Mouse (Mus musculus) stomach, embryonic 16.5 days (tissue): ENCODE measurements around the gene Fez1. TPM values are rescaled to one million over a fixed set of nuclear protein-coding genes. Genes with fewer than 3 reads are reported as not detected.

ENCODE experiments used
- ATAC-seq: fragments of 200-750 bp; cut with Nextera tagmentation; 2 replicates; pipeline ENCODE4 v1.8.0; 2017; ENCODE audit warnings: moderate number of reproducible peaks, moderate TSS enrichment; ENCODE audit not compliant: insufficient read depth, low FRiP score
- H3K27ac ChIP-seq: fragments of 300-500 bp; sonication (generic); 2 replicates; pipeline ENCODE4 v1.5.1; 2014; ENCODE audit warnings: low read length
- H3K27me3 ChIP-seq: fragments of 300-500 bp; sonication (generic); 2 replicates; pipeline ENCODE4 v1.6.1; 2014; ENCODE audit warnings: low read length, control low read depth, mixed read lengths; ENCODE audit not compliant: control insufficient read depth, insufficient read depth
- H3K36me3 ChIP-seq: fragments of 300-500 bp; sonication (generic); 2 replicates; pipeline ENCODE4 v1.6.1; 2014; ENCODE audit warnings: low read length; ENCODE audit not compliant: control insufficient read depth, insufficient read depth
- H3K4me1 ChIP-seq: fragments of 300-500 bp; sonication (generic); 2 replicates; pipeline ENCODE4 v1.6.1; 2014; ENCODE audit warnings: low read length, control low read depth, mixed read lengths; ENCODE audit not compliant: control insufficient read depth, insufficient read depth
- H3K4me2 ChIP-seq: fragments of 300-500 bp; sonication (generic); 2 replicates; pipeline ENCODE4 v1.6.1; 2014; ENCODE audit warnings: low read depth, low read length, mixed read lengths
- H3K4me3 ChIP-seq: fragments of 300-500 bp; sonication (generic); replicated peaks from 2 replicates; pipeline ENCODE4 v1.5.1; 2014; ENCODE audit warnings: mild to moderate bottlenecking, low read length
- H3K9ac ChIP-seq: fragments of 300-500 bp; sonication (generic); 2 replicates; pipeline ENCODE4 v1.6.1; 2014; ENCODE audit warnings: low read length
- H3K9me3 ChIP-seq: fragments of 300-500 bp; sonication (generic); replicated peaks from 2 replicates; pipeline ENCODE4 v1.6.1; 2016; ENCODE audit warnings: low read length, control low read depth; ENCODE audit not compliant: control insufficient read depth
- whole genome bisulfite sequencing: fragments of 180-500 bp; shearing (Covaris S2); extraction: QIAGEN DNeasy Blood & Tissue Kit; methylation state at CpG from one replicate; pipeline ENCODE4 v1.1.7; 2014; 5-methylcytosine and 5-hydroxymethylcytosine counted together
- polyA plus RNA-seq: library from polyadenylated mRNA; unstranded; fragments of >200 nt; fragmentation: Nextera tagmentation; extraction: Ambion mirVana; gene quantifications from 2 replicates; pipeline ENCODE4 v1.2.1, GENCODE M21; 2015

Fez1 gene
- polyA plus RNA-seq, 1 experiment from 2014 or later = 14.4 TPM

DNA sequence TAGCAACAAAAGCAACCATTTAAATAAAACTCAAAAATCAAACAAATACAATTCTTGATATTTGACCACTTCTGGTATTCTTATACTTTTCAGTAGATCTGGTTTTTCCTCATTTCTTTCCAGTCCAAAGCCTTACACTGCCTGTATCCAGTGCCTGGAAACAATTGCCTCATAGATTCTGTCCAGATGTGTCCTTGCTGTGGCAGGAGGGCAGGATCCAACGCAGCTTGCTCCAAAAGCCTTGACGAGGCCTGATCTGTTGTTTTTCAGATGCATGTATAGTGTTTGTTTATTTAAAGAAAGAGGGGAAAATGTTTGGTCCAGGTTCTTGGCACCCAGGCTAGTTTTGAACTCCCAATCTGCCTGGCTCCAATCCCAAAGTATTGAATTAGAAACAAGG lies 34.7 kb downstream of the Fez1 start:
- no peaks in the 10 kb centered on the region for H3K4me1 ChIP-seq

DNA sequence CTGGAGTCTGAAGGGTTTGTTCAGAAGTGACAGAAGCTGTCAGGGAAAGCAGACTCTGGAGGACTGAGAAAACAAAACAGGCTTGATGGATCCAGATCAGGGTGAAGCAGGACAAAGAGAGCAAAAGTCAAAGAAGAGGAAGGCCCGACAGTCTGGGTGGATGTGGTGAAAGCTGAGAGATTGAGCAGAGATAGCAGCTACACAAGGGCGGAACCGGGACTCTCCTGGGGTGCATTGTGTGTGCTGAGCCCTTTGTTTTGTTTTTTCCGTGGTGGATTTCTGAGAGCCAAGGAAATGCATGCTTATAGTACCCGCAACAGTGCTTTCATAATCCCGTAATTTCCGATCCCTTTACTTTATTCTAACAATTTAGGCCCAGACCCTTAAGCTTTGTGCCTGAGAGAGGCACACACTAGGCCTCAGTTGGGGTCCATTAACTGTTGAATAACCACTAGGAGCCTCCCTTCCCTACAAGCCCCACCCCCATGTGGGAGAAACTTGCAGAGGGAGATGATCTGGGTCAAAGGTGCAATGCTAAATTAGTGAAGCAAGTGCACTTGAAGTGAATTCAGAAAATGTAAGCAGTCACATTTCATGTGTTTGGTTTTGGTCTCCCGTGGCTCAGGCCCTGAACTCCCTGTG lies 35.9 kb downstream of the Fez1 start:
- H3K27ac ChIP-seq = no peak overlapping the region
- no peaks in the 10 kb centered on the region for H3K4me1 ChIP-seq
- no peak for ATAC-seq
- H3K27me3 ChIP-seq = no peaks in the 10 kb centered on the region
- H3K9me3 ChIP-seq = no peaks in the 10 kb centered on the region
- H3K4me3 ChIP-seq = no peak overlapping the region
- no peak overlapping the region for H3K9ac ChIP-seq
- WGBS = 40% methylated on average over 8 of the region's 8 CpGs
- no peak overlapping the region for H3K4me2 ChIP-seq
- no peaks in the 10 kb centered on the region for H3K36me3 ChIP-seq

More for the DNA sequence above, 34.7 kb downstream of the Fez1 start:
- Histone ChIP-seq H3K27me3 (no peaks in the 10 kb centered on the region), H3K27ac (no peak overlapping the region), H3K9me3 (no peaks in the 10 kb centered on the region), H3K4me3 (no peak overlapping the region), H3K4me2 (no peak overlapping the region), H3K9ac (no peak overlapping the region), H3K36me3 (no peaks in the 10 kb centered on the region)
- WGBS = 43% methylated on average over 2 of the region's 2 CpGs
- ATAC-seq = no peak

DNA sequence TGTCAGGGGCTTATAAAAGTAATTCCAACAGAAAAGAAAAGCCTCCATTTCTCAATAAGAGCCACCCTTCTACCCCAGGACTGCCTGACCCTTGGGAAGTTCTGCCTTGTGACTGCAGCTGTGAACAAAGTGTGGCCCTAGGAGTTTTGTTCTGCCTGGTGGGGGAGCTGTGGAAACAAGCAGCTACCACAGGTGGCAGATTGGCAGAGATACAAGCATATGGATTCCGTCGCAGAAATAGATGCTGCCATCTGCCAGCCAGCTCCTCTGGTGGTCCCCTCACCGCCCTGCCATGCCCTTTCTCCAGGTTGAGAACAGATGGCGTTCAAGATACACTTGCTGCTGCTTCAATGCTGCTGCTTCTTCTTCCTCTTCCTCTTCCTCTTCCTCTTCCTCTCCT lies 37.0 kb downstream of the Fez1 start:
- H3K4me2 ChIP-seq = no peak overlapping the region
- no peaks in the 10 kb centered on the region for H3K4me1 ChIP-seq
- no peaks in the 10 kb centered on the region for H3K9me3 ChIP-seq
- ATAC-seq = no peak
- H3K36me3 ChIP-seq = no peaks in the 10 kb centered on the region
- WGBS = 31% methylated on average over 4 of the region's 4 CpGs
- no peak overlapping the region for H3K4me3 ChIP-seq
- H3K27ac ChIP-seq = no peak overlapping the region
- H3K27me3 ChIP-seq = no peaks in the 10 kb centered on the region
- no peak overlapping the region for H3K9ac ChIP-seq

DNA sequence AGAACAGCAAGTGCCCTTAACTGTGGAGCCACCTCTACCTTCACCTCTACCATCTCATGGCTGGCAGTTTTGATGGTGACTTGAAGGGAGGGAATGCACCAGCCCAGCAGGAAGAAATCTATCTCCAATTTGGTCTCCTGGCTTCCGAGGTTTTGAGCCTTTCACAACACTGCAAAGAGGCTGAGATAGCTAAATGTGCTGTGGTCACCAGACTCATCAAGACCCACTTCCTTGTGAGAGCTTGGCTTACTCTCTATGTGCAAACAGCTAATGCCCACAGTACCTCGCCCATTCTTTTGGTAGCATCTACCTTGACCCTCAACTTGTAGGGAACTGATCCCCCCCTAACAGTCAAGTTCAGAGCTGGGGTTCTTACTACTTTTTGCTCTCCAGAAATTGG lies 40.9 kb downstream of the Fez1 start:
- WGBS = 71% methylated on average over 2 of the region's 2 CpGs

GRCm38 (mm10) chr9:36863694-36864093 lies 42.0 kb downstream of the Fez1 start:
- Histone ChIP-seq H3K36me3 (no peaks in the 10 kb centered on the region), H3K9ac (no peak overlapping the region), H3K4me2 (no peak overlapping the region), H3K4me3 (no peak overlapping the region), H3K27ac (no peak overlapping the region), H3K4me1 (no peaks in the 10 kb centered on the region), H3K9me3 (no peaks in the 10 kb centered on the region), H3K27me3 (no peaks in the 10 kb centered on the region)
- ATAC-seq = no peak
- 47% methylated on average over 3 of the region's 3 CpGs for WGBS

More for the DNA sequence above, 40.9 kb downstream of the Fez1 start:
- Histone ChIP-seq H3K36me3 (no peaks in the 10 kb centered on the region), H3K4me3 (no peak overlapping the region), H3K9ac (no peak overlapping the region), H3K9me3 (no peaks in the 10 kb centered on the region), H3K4me1 (no peaks in the 10 kb centered on the region), H3K27ac (no peak overlapping the region), H3K27me3 (no peaks in the 10 kb centered on the region), H3K4me2 (no peak overlapping the region)
- no peak for ATAC-seq

- no peak for ATAC-seq
- no peaks in the 10 kb centered on the region for H3K9me3 ChIP-seq
- no peak overlapping the region for H3K27ac ChIP-seq
Measured at GRCm38 (mm10) chr9:36864862-36865813, 43.5 kb downstream of the Fez1 start.

DNA sequence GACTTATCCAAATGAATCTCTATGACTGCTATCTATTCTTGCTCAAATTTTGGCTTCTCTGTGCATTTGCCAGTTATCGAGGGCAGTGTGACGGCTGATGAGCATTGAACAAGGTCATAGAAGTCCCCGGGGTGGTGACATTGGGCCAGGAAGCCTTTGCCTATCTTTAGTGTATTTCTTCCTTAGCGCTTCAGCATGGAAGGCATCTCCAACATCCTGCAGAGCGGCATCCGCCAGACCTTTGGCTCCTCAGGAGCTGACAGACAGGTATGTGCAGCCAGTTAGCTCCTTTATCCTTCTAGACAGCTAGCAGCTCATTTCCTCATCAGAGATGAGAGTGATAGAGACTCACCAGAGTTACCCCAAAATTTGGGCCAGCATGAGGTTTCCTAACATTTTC lies 47.0 kb downstream of the Fez1 start:
- 85% methylated on average over 6 of the region's 6 CpGs for WGBS
- ATAC-seq = no peak

More at GRCm38 (mm10) chr9:36864862-36865813, 43.5 kb downstream of the Fez1 start:
- WGBS = 56% methylated on average over 4 of the region's 4 CpGs
- H3K36me3 ChIP-seq = no peaks in the 10 kb centered on the region
- no peaks in the 10 kb centered on the region for H3K4me1 ChIP-seq
- H3K9ac ChIP-seq = no peak overlapping the region
- H3K4me2 ChIP-seq = no peak overlapping the region
- no peaks in the 10 kb centered on the region for H3K27me3 ChIP-seq
- H3K4me3 ChIP-seq = no peak overlapping the region

GRCm38 (mm10) chr9:36870263-36870662 lies 48.6 kb downstream of the Fez1 start:
- Histone ChIP-seq H3K36me3 (no peaks in the 10 kb centered on the region), H3K9me3 (no peaks in the 10 kb centered on the region), H3K4me2 (no peak overlapping the region), H3K9ac (no peak overlapping the region), H3K4me3 (no peak overlapping the region), H3K4me1 (no peaks in the 10 kb centered on the region), H3K27ac (no peak overlapping the region), H3K27me3 (no peaks in the 10 kb centered on the region)
- 25% methylated on average over 1 of the region's 1 CpGs for WGBS
- no peak for ATAC-seq

More for the DNA sequence above, 47.0 kb downstream of the Fez1 start:
- H3K4me1 ChIP-seq = no peaks in the 10 kb centered on the region
- H3K9me3 ChIP-seq = no peaks in the 10 kb centered on the region
- no peak overlapping the region for H3K9ac ChIP-seq
- no peaks in the 10 kb centered on the region for H3K27me3 ChIP-seq
- no peak overlapping the region for H3K27ac ChIP-seq
- no peak overlapping the region for H3K4me2 ChIP-seq
- no peaks in the 10 kb centered on the region for H3K36me3 ChIP-seq
- no peak overlapping the region for H3K4me3 ChIP-seq

GRCm38 (mm10) chr9:36873796-36874195 lies 52.1 kb downstream of the Fez1 start:
- Histone ChIP-seq H3K36me3 (no peaks in the 10 kb centered on the region), H3K4me1 (no peaks in the 10 kb centered on the region), H3K4me3 (no peak overlapping the region), H3K4me2 (no peak overlapping the region), H3K9me3 (no peaks in the 10 kb centered on the region), H3K27me3 (no peaks in the 10 kb centered on the region), H3K27ac (no peak overlapping the region), H3K9ac (no peak overlapping the region)
- no peak for ATAC-seq
- WGBS = 79% methylated on average over 2 of the region's 2 CpGs
